Mouse (Mus musculus): Measurements from ENCODE around the gene Ubald1. TPM values are rescaled to one million over a fixed set of nuclear protein-coding genes. Genes with fewer than 3 reads are reported as not detected.

Ubald1 gene
- polyA plus RNA-seq, 1 experiment, result 39.2 TPM

GRCm38 (mm10) chr16:4879101-4879707 is 911 bp downstream of the Ubald1 start:
- Histone ChIP-seq H3K27me3 (replicated peaks; ENCODE audit: control insufficient read depth, insufficient read depth, low read length) (no peaks in the 10 kb centered on the region), H3K27ac (ENCODE audit: insufficient read depth, low read depth, low read length) (peak overlapping the region; percentile 99), H3K4me3 (ENCODE audit: insufficient read depth, low read depth, low read length) (peak overlapping the region; percentile 81), H3K4me1 (ENCODE audit: control insufficient read depth, insufficient read depth, low read length) (peaks cover 21% of the 10 kb centered on the region), H3K36me3 (ENCODE audit: control insufficient read depth, insufficient read depth, low read length) (no peaks in the 10 kb centered on the region)
- DNase-seq, result peak; percentile 51
- TF ChIP-seq POLR2A (IDR thresholded peaks at IDR 0.05; ENCODE audit: low read depth, low read length) (no peak), CTCF (conservative IDR thresholded peaks at IDR 0.05; ENCODE audit: insufficient read depth, insufficient read length, low read depth, low read length) (no peak)
- under 1% methylated on average over 54 of the region's 54 CpGs for WGBS

GRCm38 (mm10) chr16:4878192-4878885 is 1.8 kb downstream of the Ubald1 start:
- Histone ChIP-seq H3K27ac (ENCODE audit: insufficient read depth, low read depth, low read length) (peak overlapping the region; percentile 50), H3K4me3 (ENCODE audit: insufficient read depth, low read depth, low read length) (peak overlapping the region; percentile 81), H3K27me3 (replicated peaks; ENCODE audit: control insufficient read depth, insufficient read depth, low read length) (no peaks in the 10 kb centered on the region), H3K36me3 (ENCODE audit: control insufficient read depth, insufficient read depth, low read length) (no peaks in the 10 kb centered on the region), H3K4me1 (ENCODE audit: control insufficient read depth, insufficient read depth, low read length) (peaks cover 21% of the 10 kb centered on the region)
- peak; percentile 53 for DNase-seq
- 13% methylated on average over 5 of the region's 5 CpGs for WGBS
- TF ChIP-seq POLR2A (IDR thresholded peaks at IDR 0.05; ENCODE audit: low read depth, low read length) (no peak), CTCF (conservative IDR thresholded peaks at IDR 0.05; ENCODE audit: insufficient read depth, insufficient read length, low read depth, low read length) (no peak)

DNA sequence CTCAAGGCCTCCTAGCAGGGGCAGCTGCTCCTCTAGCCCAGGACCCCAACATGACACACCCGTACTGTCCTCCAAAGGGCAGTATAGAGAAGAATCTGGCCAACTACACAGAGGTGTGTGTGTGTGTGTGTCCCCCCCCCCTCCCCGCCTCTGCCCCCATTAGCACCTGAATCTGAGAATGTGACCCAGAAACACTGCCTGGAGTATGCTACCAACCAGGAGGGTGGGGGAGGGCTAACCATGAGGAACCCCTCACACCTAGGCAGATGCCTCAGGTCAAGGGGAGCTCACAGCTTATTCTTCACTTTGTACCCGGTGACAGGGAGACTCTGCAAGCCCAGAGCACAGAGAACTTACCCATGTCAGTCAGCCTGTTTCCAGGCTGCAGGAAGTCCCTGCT is 2.4 kb downstream of the Ubald1 start:
- peak overlapping the region; percentile 50 for H3K27ac ChIP-seq (ENCODE audit: insufficient read depth, low read depth, low read length)
- H3K4me3 ChIP-seq (ENCODE audit: insufficient read depth, low read depth, low read length), result peak overlapping the region; percentile 81
- H3K36me3 ChIP-seq (ENCODE audit: control insufficient read depth, insufficient read depth, low read length), result no peaks in the 10 kb centered on the region
- no peaks in the 10 kb centered on the region for H3K27me3 ChIP-seq (replicated peaks; ENCODE audit: control insufficient read depth, insufficient read depth, low read length)
- peaks cover 21% of the 10 kb centered on the region for H3K4me1 ChIP-seq (ENCODE audit: control insufficient read depth, insufficient read depth, low read length)
- TF ChIP-seq POLR2A (IDR thresholded peaks at IDR 0.05; ENCODE audit: low read depth, low read length) (no peak), CTCF (conservative IDR thresholded peaks at IDR 0.05; ENCODE audit: insufficient read depth, insufficient read length, low read depth, low read length) (no peak)
- WGBS, result 45% methylated on average over 3 of the region's 3 CpGs
- DNase-seq, result no peak

DNA sequence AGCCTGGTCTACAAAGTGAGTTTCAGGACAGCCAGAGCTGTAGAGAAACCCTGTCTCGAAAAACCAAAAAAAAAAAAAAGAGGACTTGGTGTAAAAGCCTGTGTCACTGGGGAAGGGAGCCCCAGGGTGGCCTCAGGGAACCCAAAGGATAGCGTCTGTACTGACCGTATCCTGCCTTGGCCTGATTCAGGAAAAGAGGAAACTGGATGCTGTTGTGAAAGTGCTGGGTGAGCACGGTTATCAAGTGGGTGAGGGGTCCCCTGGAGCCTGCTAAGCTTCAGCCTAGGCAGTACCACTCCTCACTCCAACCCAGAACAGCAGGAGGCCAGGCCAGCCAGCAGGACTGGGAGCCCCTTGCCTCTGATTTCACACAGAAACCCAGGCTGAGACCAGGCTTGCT is 2.9 kb downstream of the Ubald1 start:
- Histone ChIP-seq H3K27ac (ENCODE audit: insufficient read depth, low read depth, low read length) (no peak overlapping the region), H3K36me3 (ENCODE audit: control insufficient read depth, insufficient read depth, low read length) (no peaks in the 10 kb centered on the region), H3K27me3 (replicated peaks; ENCODE audit: control insufficient read depth, insufficient read depth, low read length) (no peaks in the 10 kb centered on the region), H3K4me3 (ENCODE audit: insufficient read depth, low read depth, low read length) (no peak overlapping the region), H3K4me1 (ENCODE audit: control insufficient read depth, insufficient read depth, low read length) (peaks cover 20% of the 10 kb centered on the region)
- 54% methylated on average over 4 of the region's 4 CpGs for WGBS
- DNase-seq, result no peak
- no peak for TF ChIP-seq POLR2A (IDR thresholded peaks at IDR 0.05; ENCODE audit: low read depth, low read length)

- no peak overlapping the region for H3K4me3 ChIP-seq (ENCODE audit: insufficient read depth, low read depth, low read length)
- H3K36me3 ChIP-seq (ENCODE audit: control insufficient read depth, insufficient read depth, low read length), result no peaks in the 10 kb centered on the region
- no peak overlapping the region for H3K27ac ChIP-seq (ENCODE audit: insufficient read depth, low read depth, low read length)
- peaks cover 10% of the 10 kb centered on the region for H3K4me1 ChIP-seq (ENCODE audit: control insufficient read depth, insufficient read depth, low read length)
- WGBS, result 51% methylated on average over 8 of the region's 8 CpGs
- TF ChIP-seq CTCF (conservative IDR thresholded peaks at IDR 0.05; ENCODE audit: insufficient read depth, insufficient read length, low read depth, low read length) (no peak), POLR2A (IDR thresholded peaks at IDR 0.05; ENCODE audit: low read depth, low read length) (no peak)
- no peaks in the 10 kb centered on the region for H3K27me3 ChIP-seq (replicated peaks; ENCODE audit: control insufficient read depth, insufficient read depth, low read length)
- DNase-seq, result peak; percentile 90
These were observed 4.0 kb downstream of the Ubald1 start for GRCm38 (mm10) chr16:4876033-4876680.

DNA sequence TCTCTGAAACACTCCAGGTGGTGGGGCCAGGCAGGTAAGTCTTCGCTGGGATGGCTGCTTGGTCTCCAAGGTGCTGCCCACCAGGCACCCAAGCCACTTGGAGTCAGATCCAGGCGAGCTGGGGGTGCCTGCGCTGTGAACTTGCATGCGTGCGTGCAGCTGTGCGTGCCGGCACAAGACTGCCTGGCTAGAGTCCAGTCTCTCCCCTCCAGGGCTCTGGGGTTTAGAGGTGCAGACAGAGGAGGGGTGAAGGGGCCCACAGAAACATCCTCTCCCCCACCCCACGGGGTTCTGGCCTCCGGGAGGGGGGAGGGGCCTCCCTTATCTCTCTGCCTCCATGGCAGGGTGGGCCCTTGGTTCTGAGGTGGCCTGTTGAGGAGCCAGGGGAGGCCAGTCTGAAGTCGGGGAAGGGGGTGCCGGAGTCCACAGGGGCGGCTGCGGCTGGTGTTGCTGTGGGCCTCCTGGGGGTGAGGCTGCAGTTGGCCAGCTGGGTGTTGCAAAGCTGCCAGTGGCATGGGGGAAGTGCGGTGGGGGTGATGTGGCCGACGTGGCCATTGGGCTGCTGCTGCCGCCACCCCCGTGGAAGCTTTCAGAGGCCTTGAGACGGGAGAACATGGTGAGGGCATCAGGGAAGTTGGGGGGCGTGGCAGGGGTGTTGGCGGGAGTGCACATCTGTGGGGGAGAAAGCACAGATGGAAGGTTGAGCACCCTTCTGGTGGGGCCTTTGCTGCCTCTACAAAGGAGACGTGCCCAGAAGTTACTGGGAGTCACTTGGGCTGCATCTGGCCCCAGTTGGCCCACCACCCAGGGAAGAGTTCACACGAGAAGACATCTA is 4.7 kb downstream of the Ubald1 start:
- no peak for TF ChIP-seq CTCF (conservative IDR thresholded peaks at IDR 0.05; ENCODE audit: insufficient read depth, insufficient read length, low read depth, low read length)
- TF ChIP-seq POLR2A (IDR thresholded peaks at IDR 0.05; ENCODE audit: low read depth, low read length), result no peak
- DNase-seq, result peak; percentile 20
- WGBS, result 66% methylated on average over 23 of the region's 23 CpGs
- Histone ChIP-seq H3K27ac (ENCODE audit: insufficient read depth, low read depth, low read length) (no peak overlapping the region), H3K27me3 (replicated peaks; ENCODE audit: control insufficient read depth, insufficient read depth, low read length) (no peaks in the 10 kb centered on the region), H3K4me1 (ENCODE audit: control insufficient read depth, insufficient read depth, low read length) (peaks cover 10% of the 10 kb centered on the region), H3K36me3 (ENCODE audit: control insufficient read depth, insufficient read depth, low read length) (no peaks in the 10 kb centered on the region), H3K4me3 (ENCODE audit: insufficient read depth, low read depth, low read length) (no peak overlapping the region)

All from kidney, adult 2 months (tissue).